Mouse (Mus musculus) neural tube, embryonic 15.5 days (tissue): ENCODE measurements at regions not wholly inside any gene's neighbourhood (a gene's known extent, or its start where the extent isn't known, plus 50 kb on each side); places are given as distances from the start of the nearest gene placed in this dataset.
A peak's percentile ranks its signal among the peaks of the same experiment; 100 is the strongest.

Experiments used
- ATAC-seq: fragments of 200-750 bp; cut with Nextera tagmentation; 2 replicates; pipeline ENCODE4 v1.8.0; 2017; ENCODE audit warnings: mild to moderate bottlenecking, moderate TSS enrichment, moderate library complexity; ENCODE audit not compliant: low FRiP score
- H3K27ac ChIP-seq: fragments of 300-500 bp; sonication (generic); replicated peaks from 2 replicates; pipeline ENCODE4 v1.5.1; 2015; ENCODE audit warnings: mild to moderate bottlenecking, inconsistent platforms
- H3K27me3 ChIP-seq: fragments of 300-500 bp; sonication (generic); replicated peaks from 2 replicates; pipeline ENCODE4 v1.6.1; 2015; ENCODE audit warnings: inconsistent platforms
- H3K36me3 ChIP-seq: fragments of 300-500 bp; sonication (generic); 2 replicates; pipeline ENCODE4 v1.6.1; 2015; ENCODE audit warnings: inconsistent platforms
- H3K4me1 ChIP-seq: fragments of 300-500 bp; sonication (generic); 2 replicates; pipeline ENCODE4 v1.6.1; 2015; ENCODE audit warnings: inconsistent platforms
- H3K4me2 ChIP-seq: fragments of 300-500 bp; sonication (generic); 2 replicates; pipeline ENCODE4 v1.6.1; 2015; ENCODE audit warnings: inconsistent platforms, mild to moderate bottlenecking, moderate library complexity
- H3K4me3 ChIP-seq: fragments of 300-500 bp; sonication (generic); replicated peaks from 2 replicates; pipeline ENCODE4 v1.5.1; 2015; ENCODE audit warnings: mild to moderate bottlenecking, inconsistent platforms
- H3K9ac ChIP-seq: fragments of 300-500 bp; sonication (generic); replicated peaks from 2 replicates; pipeline ENCODE4 v1.6.1; 2015; ENCODE audit warnings: mild to moderate bottlenecking, inconsistent platforms
- H3K9me3 ChIP-seq: fragments of 300-500 bp; sonication (generic); replicated peaks from 2 replicates; pipeline ENCODE4 v1.6.1; 2016; ENCODE audit warnings: inconsistent platforms
- WGBS: fragments of 180-500 bp; shearing (Covaris S2); methylation state at CpG from one replicate; pipeline ENCODE4 v1.1.7; 2015; ENCODE audit warnings: mixed read lengths; 5-methylcytosine and 5-hydroxymethylcytosine counted together

- no peak for ATAC-seq
- H3K4me1 ChIP-seq: no peaks in the 10 kb centered on the region
- H3K36me3 ChIP-seq: no peaks in the 10 kb centered on the region
- H3K27ac ChIP-seq: no peak overlapping the region
- no peak overlapping the region for H3K4me2 ChIP-seq
- H3K9me3 ChIP-seq: no peaks in the 10 kb centered on the region
- no peaks in the 10 kb centered on the region for H3K27me3 ChIP-seq
- no peak overlapping the region for H3K4me3 ChIP-seq
- H3K9ac ChIP-seq: no peak overlapping the region
- 43% methylated on average over 5 of the region's 5 CpGs for WGBS
Observed at GRCm38 (mm10) chr6:101858895-101859294, 481.2 kb upstream of the Pdzrn3 start.

GRCm38 (mm10) chr6:101840695-101841094, 463.0 kb upstream of the Pdzrn3 start:
- Histone ChIP-seq H3K4me1 (no peaks in the 10 kb centered on the region), H3K27ac (no peak overlapping the region), H3K4me3 (no peak overlapping the region), H3K36me3 (no peaks in the 10 kb centered on the region), H3K4me2 (no peak overlapping the region), H3K9ac (no peak overlapping the region), H3K27me3 (no peaks in the 10 kb centered on the region), H3K9me3 (no peaks in the 10 kb centered on the region)
- no peak for ATAC-seq
- 74% methylated on average over 4 of the region's 4 CpGs for WGBS

GRCm38 (mm10) chr6:101837563-101837962, 459.9 kb upstream of the Pdzrn3 start:
- H3K9ac ChIP-seq: no peak overlapping the region
- H3K27ac ChIP-seq: no peak overlapping the region
- no peak overlapping the region for H3K4me2 ChIP-seq
- no peaks in the 10 kb centered on the region for H3K4me1 ChIP-seq
- no peak for ATAC-seq
- no peaks in the 10 kb centered on the region for H3K36me3 ChIP-seq
- 85% methylated on average over 6 of the region's 6 CpGs for WGBS
- H3K9me3 ChIP-seq: no peaks in the 10 kb centered on the region
- H3K4me3 ChIP-seq: no peak overlapping the region
- no peaks in the 10 kb centered on the region for H3K27me3 ChIP-seq

GRCm38 (mm10) chr6:101793986-101794385, 416.3 kb upstream of the Pdzrn3 start:
- Histone ChIP-seq H3K27me3 (no peaks in the 10 kb centered on the region), H3K9ac (no peak overlapping the region), H3K4me3 (no peak overlapping the region), H3K9me3 (no peaks in the 10 kb centered on the region), H3K36me3 (no peaks in the 10 kb centered on the region), H3K4me1 (no peaks in the 10 kb centered on the region), H3K27ac (no peak overlapping the region), H3K4me2 (no peak overlapping the region)
- WGBS: 72% methylated on average over 2 of the region's 2 CpGs
- ATAC-seq: no peak

- ATAC-seq: no peak
- no peaks in the 10 kb centered on the region for H3K36me3 ChIP-seq
- 97% methylated on average over 3 of the region's 3 CpGs for WGBS
- no peak overlapping the region for H3K4me3 ChIP-seq
- no peaks in the 10 kb centered on the region for H3K4me1 ChIP-seq
- no peaks in the 10 kb centered on the region for H3K9me3 ChIP-seq
- H3K27me3 ChIP-seq: no peaks in the 10 kb centered on the region
- H3K9ac ChIP-seq: no peak overlapping the region
- no peak overlapping the region for H3K27ac ChIP-seq
- no peak overlapping the region for H3K4me2 ChIP-seq
Observed at GRCm38 (mm10) chr6:101777864-101778263, 400.2 kb upstream of the Pdzrn3 start.

GRCm38 (mm10) chr6:101773151-101773550, 395.5 kb upstream of the Pdzrn3 start:
- H3K36me3 ChIP-seq: no peaks in the 10 kb centered on the region
- H3K4me2 ChIP-seq: no peak overlapping the region
- H3K27ac ChIP-seq: no peak overlapping the region
- 68% methylated on average over 5 of the region's 5 CpGs for WGBS
- H3K4me3 ChIP-seq: no peak overlapping the region
- no peaks in the 10 kb centered on the region for H3K4me1 ChIP-seq
- no peak for ATAC-seq
- H3K9ac ChIP-seq: no peak overlapping the region
- no peaks in the 10 kb centered on the region for H3K9me3 ChIP-seq
- H3K27me3 ChIP-seq: no peaks in the 10 kb centered on the region

GRCm38 (mm10) chr6:101735107-101735506, 357.4 kb upstream of the Pdzrn3 start:
- no peaks in the 10 kb centered on the region for H3K36me3 ChIP-seq
- no peaks in the 10 kb centered on the region for H3K9me3 ChIP-seq
- no peak overlapping the region for H3K4me2 ChIP-seq
- 70% methylated on average over 3 of the region's 3 CpGs for WGBS
- no peaks in the 10 kb centered on the region for H3K4me1 ChIP-seq
- no peak overlapping the region for H3K4me3 ChIP-seq
- no peak overlapping the region for H3K27ac ChIP-seq
- ATAC-seq: no peak
- H3K9ac ChIP-seq: no peak overlapping the region
- no peaks in the 10 kb centered on the region for H3K27me3 ChIP-seq

GRCm38 (mm10) chr6:101720513-101720912, 342.8 kb upstream of the Pdzrn3 start:
- H3K36me3 ChIP-seq: no peaks in the 10 kb centered on the region
- H3K9me3 ChIP-seq: no peaks in the 10 kb centered on the region
- H3K4me3 ChIP-seq: no peak overlapping the region
- H3K27ac ChIP-seq: no peak overlapping the region
- no peak overlapping the region for H3K4me2 ChIP-seq
- H3K4me1 ChIP-seq: no peaks in the 10 kb centered on the region
- H3K27me3 ChIP-seq: no peaks in the 10 kb centered on the region
- ATAC-seq: no peak
- H3K9ac ChIP-seq: no peak overlapping the region

GRCm38 (mm10) chr6:101689684-101690083, 312.0 kb upstream of the Pdzrn3 start:
- H3K4me2 ChIP-seq: no peak overlapping the region
- ATAC-seq: no peak
- H3K27me3 ChIP-seq: no peaks in the 10 kb centered on the region
- H3K9me3 ChIP-seq: no peaks in the 10 kb centered on the region
- no peak overlapping the region for H3K9ac ChIP-seq
- H3K36me3 ChIP-seq: no peaks in the 10 kb centered on the region
- no peak overlapping the region for H3K27ac ChIP-seq
- WGBS: 91% methylated on average over 2 of the region's 2 CpGs
- H3K4me1 ChIP-seq: peaks cover 5% of the 10 kb centered on the region; the same call in 1 of the 2 replicates
- H3K4me3 ChIP-seq: no peak overlapping the region

GRCm38 (mm10) chr6:101686578-101686977, 308.9 kb upstream of the Pdzrn3 start:
- Histone ChIP-seq H3K27ac (no peak overlapping the region), H3K9me3 (no peaks in the 10 kb centered on the region), H3K4me1 (peaks cover 5% of the 10 kb centered on the region; the same call in 1 of the 2 replicates), H3K4me3 (no peak overlapping the region), H3K9ac (no peak overlapping the region), H3K27me3 (no peaks in the 10 kb centered on the region), H3K4me2 (no peak overlapping the region), H3K36me3 (no peaks in the 10 kb centered on the region)
- no peak for ATAC-seq

- 39% methylated on average over 8 of the region's 8 CpGs for WGBS
- H3K9me3 ChIP-seq: no peaks in the 10 kb centered on the region
- H3K27ac ChIP-seq: no peak overlapping the region
- ATAC-seq: no peak
- H3K4me2 ChIP-seq: peak overlapping the region; percentile 43
- no peak overlapping the region for H3K4me3 ChIP-seq
- H3K9ac ChIP-seq: no peak overlapping the region
- peaks cover 5% of the 10 kb centered on the region; the same call in 1 of the 2 replicates for H3K4me1 ChIP-seq
- H3K27me3 ChIP-seq: no peaks in the 10 kb centered on the region
- no peaks in the 10 kb centered on the region for H3K36me3 ChIP-seq
Observed at GRCm38 (mm10) chr6:101685734-101686133, 308.0 kb upstream of the Pdzrn3 start.

GRCm38 (mm10) chr6:101684390-101684789, 306.7 kb upstream of the Pdzrn3 start:
- Histone ChIP-seq H3K4me1 (peaks cover 5% of the 10 kb centered on the region; the same call in 1 of the 2 replicates), H3K27me3 (no peaks in the 10 kb centered on the region), H3K4me2 (no peak overlapping the region), H3K9me3 (no peaks in the 10 kb centered on the region), H3K9ac (no peak overlapping the region), H3K27ac (no peak overlapping the region), H3K36me3 (no peaks in the 10 kb centered on the region), H3K4me3 (no peak overlapping the region)
- no peak for ATAC-seq
- WGBS: 63% methylated on average over 2 of the region's 2 CpGs

- H3K4me3 ChIP-seq: no peak overlapping the region
- no peaks in the 10 kb centered on the region for H3K9me3 ChIP-seq
- H3K27ac ChIP-seq: no peak overlapping the region
- H3K27me3 ChIP-seq: no peaks in the 10 kb centered on the region
- no peaks in the 10 kb centered on the region for H3K4me1 ChIP-seq
- H3K9ac ChIP-seq: no peak overlapping the region
- ATAC-seq: no peak
- H3K36me3 ChIP-seq: no peaks in the 10 kb centered on the region
- WGBS: 64% methylated on average over 4 of the region's 4 CpGs
- H3K4me2 ChIP-seq: no peak overlapping the region
Observed at GRCm38 (mm10) chr6:101674846-101675245, 297.1 kb upstream of the Pdzrn3 start.
